Mouse (Mus musculus) lung, postnatal 0 days (tissue): ENCODE results near the gene Habp4. TPM values are rescaled to one million over a fixed set of nuclear protein-coding genes. Genes with fewer than 3 reads are reported as not detected.

ENCODE experiments used
- ATAC-seq: fragments of 200-750 bp; cut with Nextera tagmentation; 2 replicates; pipeline ENCODE4 v1.8.0; 2017; ENCODE audit warnings: moderate library complexity
- DNase-seq: peaks from one replicate; pipeline ENCODE4 v3.0.0-alpha.2; 2016; ENCODE audit warnings: low spot score
- H3K27ac ChIP-seq: fragments of 300-500 bp; sonication (generic); 2 replicates; pipeline ENCODE4 v1.5.1; 2014; ENCODE audit warnings: antibody characterized with exemption, mild to moderate bottlenecking, low read length, mixed read lengths
- H3K27me3 ChIP-seq: fragments of 300-500 bp; sonication (generic); replicated peaks from 2 replicates; pipeline ENCODE4 v1.6.1; 2014; ENCODE audit warnings: low read length, mixed read lengths; ENCODE audit not compliant: insufficient read depth
- H3K36me3 ChIP-seq: fragments of 300-500 bp; sonication (generic); 2 replicates; pipeline ENCODE4 v1.6.1; 2014; ENCODE audit warnings: low read length, mixed read lengths; ENCODE audit not compliant: insufficient read depth
- H3K4me1 ChIP-seq: fragments of 300-500 bp; sonication (generic); 2 replicates; pipeline ENCODE4 v1.6.1; 2014; ENCODE audit warnings: antibody characterized with exemption, low read depth, low read length, mixed read lengths; ENCODE audit not compliant: insufficient read depth
- H3K4me2 ChIP-seq: fragments of 300-500 bp; sonication (generic); replicated peaks from 2 replicates; pipeline ENCODE4 v1.6.1; 2014; ENCODE audit warnings: low read depth, mild to moderate bottlenecking, low read length, moderate library complexity, mixed read lengths
- H3K4me3 ChIP-seq: fragments of 300-500 bp; sonication (generic); 2 replicates; pipeline ENCODE4 v1.5.1; 2014; ENCODE audit warnings: low read depth, low read length
- H3K9ac ChIP-seq: fragments of 300-500 bp; sonication (generic); replicated peaks from 2 replicates; pipeline ENCODE4 v1.6.1; 2014; ENCODE audit warnings: low read depth, mild to moderate bottlenecking
- H3K9me3 ChIP-seq: fragments of 300-500 bp; sonication (generic); 2 replicates; pipeline ENCODE4 v1.6.1; 2016; ENCODE audit warnings: low read length, mixed read lengths
- CTCF ChIP-seq: IDR thresholded peaks from 2 replicates; pipeline ENCODE4 v1.5.1; 2016; ENCODE audit warnings: antibody characterized with exemption, mild to moderate bottlenecking
- EP300 ChIP-seq: IDR thresholded peaks from 2 replicates; pipeline ENCODE4 v1.6.1; 2016; ENCODE audit warnings: antibody characterized with exemption, mild to moderate bottlenecking, control low read depth
- WGBS: fragments of 180-500 bp; shearing (Covaris S2); extraction: QIAGEN DNeasy Blood & Tissue Kit; methylation state at CpG from one replicate; pipeline ENCODE4 v1.1.7; 2014; 5-methylcytosine and 5-hydroxymethylcytosine counted together
- polyA plus RNA-seq: library from polyadenylated mRNA; unstranded; fragments of >200 nt; fragmentation: Nextera tagmentation; extraction: Ambion mirVana; gene quantifications from 2 replicates; pipeline ENCODE4 v1.2.1, GENCODE M21; 2015

The Habp4 gene
- polyA plus RNA-seq, 1 experiment from 2014 or later, result 16.6 TPM

DNA sequence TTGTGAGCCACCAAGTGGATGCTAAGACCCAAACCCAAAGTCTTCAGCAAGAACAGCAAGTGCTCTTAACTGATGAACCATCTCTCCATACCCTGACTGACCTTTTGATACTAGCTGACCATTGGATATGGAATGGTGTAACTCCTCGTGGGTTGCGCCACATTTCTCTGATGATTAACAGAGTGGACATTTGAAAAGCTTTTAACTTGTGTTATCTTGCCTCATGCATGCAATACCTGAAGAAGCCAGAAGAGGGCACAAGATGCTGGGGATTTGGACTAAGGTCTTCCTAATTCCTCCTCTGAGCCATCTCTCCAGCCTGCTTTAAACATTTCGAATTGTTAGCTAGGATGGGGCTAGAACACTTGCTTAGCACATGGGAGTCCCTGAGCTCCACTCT is 19.3 kb downstream of the Habp4 start:
- ATAC-seq, result peak; percentile 67
- H3K4me3 ChIP-seq, result no peak overlapping the region
- no peak overlapping the region for H3K4me2 ChIP-seq
- 76% methylated on average over 3 of the region's 3 CpGs for WGBS
- H3K4me1 ChIP-seq, result no peaks in the 10 kb centered on the region
- TF ChIP-seq CTCF, result peak; percentile 80
- TF ChIP-seq EP300, result 0 out of 2 replicates have a peak, but pooled peaks have one; percentile 10
- H3K36me3 ChIP-seq, result no peaks in the 10 kb centered on the region
- no peak overlapping the region for H3K9ac ChIP-seq
- no peaks in the 10 kb centered on the region for H3K27me3 ChIP-seq
- no peak overlapping the region for H3K27ac ChIP-seq
- H3K9me3 ChIP-seq, result no peaks in the 10 kb centered on the region
- DNase-seq, result peak; percentile 66

DNA sequence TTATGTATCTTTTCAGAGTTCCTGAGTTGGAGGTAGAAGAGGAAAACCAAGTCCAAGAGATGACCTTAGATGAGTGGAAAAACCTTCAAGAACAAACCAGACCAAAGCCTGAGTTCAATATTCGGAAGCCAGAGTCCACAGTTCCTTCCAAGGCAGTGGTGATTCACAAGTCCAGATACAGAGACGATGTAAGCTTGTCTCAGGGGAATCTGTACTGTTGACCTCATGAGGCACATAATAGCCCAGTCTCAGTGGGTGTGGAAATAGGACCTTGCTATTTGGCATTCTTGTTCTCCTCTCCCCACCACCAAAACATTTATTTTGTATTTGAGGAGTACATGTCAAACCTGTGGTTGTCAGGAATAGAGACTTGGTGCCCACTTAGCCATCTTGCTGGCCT is 20.5 kb downstream of the Habp4 start:
- Histone ChIP-seq H3K4me1 (no peaks in the 10 kb centered on the region), H3K36me3 (no peaks in the 10 kb centered on the region), H3K27me3 (no peaks in the 10 kb centered on the region), H3K9me3 (no peaks in the 10 kb centered on the region), H3K4me3 (no peak overlapping the region), H3K9ac (no peak overlapping the region), H3K4me2 (no peak overlapping the region), H3K27ac (no peak overlapping the region)
- TF ChIP-seq CTCF (no peak), EP300 (no peak)
- DNase-seq (no peak), ATAC-seq (no peak)
- WGBS, result 73% methylated on average over 2 of the region's 2 CpGs

DNA sequence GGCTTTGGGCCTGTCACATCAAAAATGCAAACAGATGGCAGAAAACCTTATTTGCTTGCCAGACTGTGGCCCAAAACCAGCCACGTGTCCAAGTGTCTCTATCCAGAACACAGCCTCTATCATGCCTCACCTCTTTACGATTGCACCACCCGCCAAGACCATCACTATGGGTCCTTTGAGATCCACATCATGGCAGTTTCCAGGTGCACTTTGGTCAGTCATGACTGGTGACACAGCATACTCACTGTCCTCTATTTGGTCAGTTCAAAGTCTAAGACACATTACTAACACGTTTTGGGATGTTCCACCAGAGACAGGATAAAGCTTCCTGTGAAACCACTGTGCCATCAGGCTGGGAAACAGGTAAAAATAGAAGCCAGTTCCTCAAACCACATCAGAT is 22.0 kb downstream of the Habp4 start:
- H3K36me3 ChIP-seq, result no peaks in the 10 kb centered on the region

DNA sequence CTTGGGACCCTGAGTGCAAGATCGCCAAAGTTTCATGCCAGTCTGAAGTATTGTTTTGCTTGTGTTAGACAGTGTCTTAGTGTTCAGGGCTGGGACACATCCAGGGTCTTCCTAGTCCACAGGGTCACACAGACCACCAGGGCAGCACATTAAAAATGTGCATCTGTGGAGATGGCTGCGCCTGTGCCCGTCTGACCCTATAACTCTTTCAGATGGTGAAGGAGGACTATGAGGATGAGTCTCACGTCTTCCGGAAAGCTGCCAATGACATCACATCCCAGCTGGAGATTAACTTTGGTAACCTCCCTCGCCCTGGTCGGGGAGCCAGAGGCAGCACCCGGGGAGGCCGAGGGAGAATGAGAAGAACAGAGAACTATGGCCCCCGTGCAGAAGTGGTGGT is 22.7 kb downstream of the Habp4 start:
- Histone ChIP-seq H3K27ac (no peak overlapping the region), H3K4me2 (no peak overlapping the region), H3K4me3 (no peak overlapping the region), H3K36me3 (no peaks in the 10 kb centered on the region), H3K9ac (no peak overlapping the region), H3K4me1 (no peaks in the 10 kb centered on the region), H3K9me3 (no peaks in the 10 kb centered on the region), H3K27me3 (no peaks in the 10 kb centered on the region)
- DNase-seq, result no peak
- TF ChIP-seq CTCF, result no peak
- no peak for TF ChIP-seq EP300
- ATAC-seq, result no peak
- 79% methylated on average over 10 of the region's 10 CpGs for WGBS

More for the DNA sequence above, 22.0 kb downstream of the Habp4 start:
- Histone ChIP-seq H3K27me3 (no peaks in the 10 kb centered on the region), H3K4me1 (no peaks in the 10 kb centered on the region), H3K9ac (no peak overlapping the region), H3K4me3 (no peak overlapping the region), H3K4me2 (no peak overlapping the region), H3K9me3 (no peaks in the 10 kb centered on the region), H3K27ac (no peak overlapping the region)
- no peak for ATAC-seq
- DNase-seq, result no peak
- TF ChIP-seq EP300 (no peak), CTCF (no peak)
- 81% methylated on average over 4 of the region's 4 CpGs for WGBS

DNA sequence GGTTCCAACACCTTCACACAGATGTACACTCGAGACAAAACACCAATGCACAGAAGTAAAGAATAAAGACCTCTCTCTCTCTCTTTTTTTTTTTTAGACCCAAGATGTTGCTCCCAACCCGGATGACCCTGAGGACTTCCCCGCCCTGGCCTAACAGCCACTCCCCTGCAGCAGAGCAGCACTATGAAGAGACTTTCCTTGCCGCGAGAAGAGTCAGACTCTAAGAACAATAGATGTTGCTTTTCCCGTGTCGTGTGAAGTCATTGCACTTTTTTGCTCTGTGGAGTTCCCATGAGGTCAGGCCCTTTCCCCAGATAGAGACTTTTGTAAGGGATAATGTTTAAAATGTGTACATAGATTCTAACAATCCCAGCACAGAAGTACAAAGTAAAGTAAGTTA is 23.6 kb downstream of the Habp4 start:
- ATAC-seq (no peak), DNase-seq (no peak)
- Histone ChIP-seq H3K4me3 (no peak overlapping the region), H3K27ac (no peak overlapping the region), H3K9me3 (no peaks in the 10 kb centered on the region), H3K9ac (no peak overlapping the region), H3K27me3 (no peaks in the 10 kb centered on the region), H3K4me2 (no peak overlapping the region), H3K4me1 (no peaks in the 10 kb centered on the region), H3K36me3 (no peaks in the 10 kb centered on the region)
- WGBS, result 78% methylated on average over 7 of the region's 7 CpGs
- TF ChIP-seq CTCF (no peak), EP300 (no peak)

DNA sequence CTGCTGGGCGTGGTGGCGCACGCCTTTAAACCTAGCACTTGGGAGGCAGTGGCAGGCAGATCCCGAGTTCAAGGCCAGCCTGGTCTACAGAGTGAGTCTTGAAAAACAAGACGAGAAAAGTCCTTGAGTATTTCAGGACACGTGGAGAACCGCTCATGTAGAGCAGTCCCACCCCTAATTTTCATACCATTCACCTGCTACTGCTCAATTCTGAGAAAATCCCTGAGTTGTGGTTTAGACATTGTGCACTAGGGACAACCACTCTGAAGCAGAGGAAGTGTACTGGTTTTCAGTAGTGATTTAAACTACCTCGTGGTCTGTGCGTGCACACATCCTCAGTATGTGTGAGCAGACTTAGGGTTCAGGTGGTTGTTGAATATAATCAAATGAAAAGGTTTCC is 24.0 kb downstream of the Habp4 start:
- Histone ChIP-seq H3K36me3 (no peaks in the 10 kb centered on the region), H3K27ac (no peak overlapping the region), H3K9me3 (no peaks in the 10 kb centered on the region), H3K4me3 (no peak overlapping the region), H3K4me1 (no peaks in the 10 kb centered on the region), H3K27me3 (no peaks in the 10 kb centered on the region), H3K4me2 (no peak overlapping the region), H3K9ac (no peak overlapping the region)
- 87% methylated on average over 9 of the region's 9 CpGs for WGBS
- no peak for TF ChIP-seq CTCF
- no peak for TF ChIP-seq EP300
- ATAC-seq (no peak), DNase-seq (no peak)

DNA sequence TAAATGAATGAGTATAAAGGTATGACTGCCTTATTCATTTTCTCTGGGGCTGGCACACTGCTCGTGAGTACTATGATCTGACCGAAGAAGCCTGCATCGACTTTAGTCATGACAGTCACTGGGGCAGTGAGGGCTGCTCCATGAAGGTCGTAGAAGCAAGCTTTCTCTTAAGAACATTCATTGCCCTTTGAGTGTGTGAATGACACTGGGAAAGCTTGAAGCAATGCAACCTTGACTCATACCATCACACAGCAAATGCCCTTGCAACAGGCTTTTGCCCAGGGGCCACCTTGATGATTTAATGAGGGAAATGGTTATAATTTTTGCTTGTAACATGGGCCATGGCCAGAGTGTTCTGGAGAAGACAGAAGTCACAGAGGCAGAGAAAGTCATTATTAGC is 24.9 kb downstream of the Habp4 start:
- Histone ChIP-seq H3K4me1 (no peaks in the 10 kb centered on the region), H3K27me3 (no peaks in the 10 kb centered on the region), H3K4me2 (no peak overlapping the region), H3K9ac (no peak overlapping the region), H3K9me3 (no peaks in the 10 kb centered on the region), H3K36me3 (no peaks in the 10 kb centered on the region), H3K27ac (no peak overlapping the region), H3K4me3 (no peak overlapping the region)
- DNase-seq (no peak), ATAC-seq (no peak)
- TF ChIP-seq CTCF (no peak), EP300 (no peak)
- 92% methylated on average over 4 of the region's 4 CpGs for WGBS
